Mouse (Mus musculus) heart, postnatal 4 days (tissue): ENCODE measurements around the gene Olfr1255. TPM values are rescaled to one million over a fixed set of nuclear protein-coding genes. Genes with fewer than 3 reads are reported as not detected.

Source experiments
- DNase-seq: peaks from one replicate; pipeline ENCODE4 v3.0.0; 2021
- total RNA-seq, 2 experiments: library from RNA; stranded (reverse); gene quantifications; 2 replicates each; pipeline ENCODE4 v1.2.3; 2021

Olfr1255 gene
- not detected for total RNA-seq

GRCm38 (mm10) chr2:89811751-89812150, at the start of gene Olfr1255:
Gene Olfr1255 (plus strand): TSS chr2:89812051.
- DNase-seq = no peak

GRCm38 (mm10) chr2:89793519-89793918, 18.3 kb upstream of the Olfr1255 start, which contains the start of gene Olfr1254:
Gene Olfr1254 (minus strand): TSS chr2:89793619.
- DNase-seq = no peak

- no peak for DNase-seq
These were observed 12.3 kb upstream of the Olfr1255 start for GRCm38 (mm10) chr2:89799583-89799982.

- no peak for DNase-seq
These were observed 1.1 kb upstream of the Olfr1255 start for GRCm38 (mm10) chr2:89810751-89811150.

- DNase-seq = no peak
These were observed 8.4 kb downstream of the Olfr1255 start for GRCm38 (mm10) chr2:89820216-89820615.

- DNase-seq = no peak
These were observed 29.6 kb downstream of the Olfr1255 start, which contains the start of gene Olfr1256 for GRCm38 (mm10) chr2:89841455-89841854. Gene Olfr1256 (minus strand): TSS chr2:89841555.

- no peak for DNase-seq
These were observed 36.3 kb downstream of the Olfr1255 start, which contains the start of gene Olfr48 for GRCm38 (mm10) chr2:89848105-89848504. Gene Olfr48 (minus strand): TSS chr2:89848205.

- DNase-seq = no peak
These were observed 37.4 kb downstream of the Olfr1255 start for GRCm38 (mm10) chr2:89849230-89849629.

Other genes starting within 250 kb of the Olfr1255 start
- gene Olfr1245, start 233.6 kb upstream of the Olfr1255 start, total RNA-seq = not detected
- not detected for gene Olfr1246, start 218.9 kb upstream of the Olfr1255 start, total RNA-seq
- gene Olfr1247, start 197.9 kb upstream of the Olfr1255 start, total RNA-seq = under 1 TPM in 1 of 2 experiments, not detected in 1; 0.07 TPM
- gene Olfr1248, start 193.8 kb upstream of the Olfr1255 start, total RNA-seq = not detected
- not detected for gene Olfr1249, start 177.1 kb upstream of the Olfr1255 start, total RNA-seq
- not detected for gene Olfr1250, start 150.6 kb upstream of the Olfr1255 start, total RNA-seq
- gene Olfr1251, start 140.1 kb upstream of the Olfr1255 start, total RNA-seq = not detected
- not detected for gene Olfr1252, start 87.0 kb upstream of the Olfr1255 start, total RNA-seq
- not detected for gene Olfr1253, start 55.0 kb upstream of the Olfr1255 start, total RNA-seq
- not detected for gene Olfr1254, start 18.4 kb upstream of the Olfr1255 start, total RNA-seq
- gene Olfr1256, start 29.5 kb downstream of the Olfr1255 start, total RNA-seq = not detected
- not detected for gene Olfr48, start 36.2 kb downstream of the Olfr1255 start, total RNA-seq
- gene Olfr1257, start 66.4 kb downstream of the Olfr1255 start, total RNA-seq = not detected
- gene Olfr1258, start 115.3 kb downstream of the Olfr1255 start, total RNA-seq = not detected
- gene Olfr1259, start 136.6 kb downstream of the Olfr1255 start, total RNA-seq = not detected
- not detected for gene Olfr1260, start 162.3 kb downstream of the Olfr1255 start, total RNA-seq
- not detected for gene Olfr1261, start 179.2 kb downstream of the Olfr1255 start, total RNA-seq
- not detected for gene Olfr1262, start 188.1 kb downstream of the Olfr1255 start, total RNA-seq
- not detected for gene Olfr1263, start 200.1 kb downstream of the Olfr1255 start, total RNA-seq
- not detected for gene Olfr1264, start 213.5 kb downstream of the Olfr1255 start, total RNA-seq
- gene Olfr1265, start 223.3 kb downstream of the Olfr1255 start, total RNA-seq = not detected